Mouse (Mus musculus): ENCODE results near the gene Shroom2. TPM values are rescaled to one million over a fixed set of nuclear protein-coding genes. Genes with fewer than 3 reads are reported as not detected.
A peak's percentile ranks its signal among the peaks of the same experiment; 100 is the strongest.

Gene Shroom2
- polyA plus RNA-seq, 1 experiment from 2014 or later = 7.1 TPM

DNA sequence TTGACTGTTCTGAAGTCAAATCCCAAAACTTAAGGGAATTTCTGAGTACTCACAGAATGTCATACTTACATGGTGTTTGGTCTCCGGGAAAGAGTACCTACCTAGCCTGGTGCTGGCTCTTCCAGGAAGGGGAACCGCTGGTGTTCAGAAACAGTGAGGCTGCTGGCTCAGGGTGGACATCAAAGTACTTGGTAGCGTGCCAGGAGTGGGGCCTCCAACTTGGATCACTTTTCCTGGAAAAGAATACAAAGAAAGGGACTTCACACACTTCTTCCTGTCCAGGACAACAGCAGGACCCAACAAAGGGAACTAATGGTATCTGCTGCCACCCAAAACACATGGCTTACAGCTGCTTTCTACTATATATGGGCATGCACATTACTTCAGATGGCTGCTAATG is 95.8 kb downstream of the Shroom2 start:
- Histone ChIP-seq H3K4me3 (ENCODE audit: low read depth, low read length) (no peak overlapping the region), H3K9me3 (ENCODE audit: control insufficient read depth, low read length) (no peaks in the 10 kb centered on the region), H3K9ac (ENCODE audit: low read length) (no peak overlapping the region), H3K36me3 (ENCODE audit: control insufficient read depth, insufficient read depth, low read length) (no peaks in the 10 kb centered on the region), H3K27ac (ENCODE audit: low read depth, low read length) (no peak overlapping the region), H3K27me3 (ENCODE audit: control insufficient read depth, insufficient read depth, low read length) (peaks cover 8% of the 10 kb centered on the region), H3K4me1 (ENCODE audit: control insufficient read depth, insufficient read depth, low read length) (no peaks in the 10 kb centered on the region), H3K4me2 (no peak overlapping the region)
- no peak for ATAC-seq (ENCODE audit: low FRiP score)
- DNase-seq (ENCODE audit: low spot score, missing footprints) = no peak
- 85% methylated on average over 3 of the region's 3 CpGs for WGBS

DNA sequence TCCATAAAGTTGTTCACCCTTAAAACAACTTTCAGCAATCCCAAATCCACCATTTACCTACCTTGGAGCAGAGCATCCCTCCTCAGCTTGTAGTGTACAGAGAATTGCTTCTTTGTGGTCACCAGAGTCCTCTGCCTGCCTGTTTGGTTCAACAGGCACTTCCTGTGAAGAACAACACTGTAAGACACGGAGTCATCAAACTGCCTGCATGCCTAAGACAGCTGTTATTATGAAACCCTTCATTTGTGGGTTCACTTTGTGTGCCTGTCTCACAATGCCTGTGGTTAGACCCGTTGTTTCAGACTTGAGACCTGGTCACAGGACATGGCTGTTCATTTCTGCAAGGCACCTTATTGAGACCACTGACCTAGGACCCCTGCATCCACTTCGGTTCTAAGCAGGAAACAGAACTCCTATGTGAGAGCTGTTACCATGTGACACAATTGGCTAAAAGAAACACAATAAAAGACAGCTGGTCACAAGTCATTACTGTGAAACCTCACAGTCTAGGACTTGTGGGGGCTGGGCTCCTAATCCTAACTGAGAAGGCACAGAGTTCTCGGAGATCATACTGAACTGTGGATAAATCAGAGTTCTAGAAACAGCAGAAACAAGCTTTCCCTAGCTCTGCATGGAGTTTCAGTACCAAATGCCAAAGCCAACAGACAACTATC is 111.8 kb downstream of the Shroom2 start:
- H3K9ac ChIP-seq (ENCODE audit: low read length) = no peak overlapping the region
- no peak for DNase-seq (ENCODE audit: low spot score, missing footprints)

DNA sequence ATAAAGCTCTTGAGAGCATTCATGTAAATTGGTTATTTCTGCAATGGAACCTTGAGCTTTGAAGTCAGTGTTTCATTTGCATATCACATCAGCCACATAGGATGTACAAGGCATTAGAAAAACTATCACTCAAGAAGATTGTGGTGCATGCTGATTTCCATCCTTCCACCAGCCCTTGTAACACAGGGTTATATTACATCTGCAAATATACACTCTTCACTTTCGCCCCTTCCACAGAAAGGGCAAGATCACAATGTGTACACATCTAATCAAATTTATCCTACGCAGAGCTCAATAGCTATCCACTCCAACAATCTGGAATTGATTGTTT is 112.7 kb downstream of the Shroom2 start:
- DNase-seq (ENCODE audit: low spot score, missing footprints) (no peak), ATAC-seq (ENCODE audit: low FRiP score) (peak; percentile 54)
- H3K4me3 ChIP-seq (ENCODE audit: low read depth, low read length) = no peak overlapping the region
- no peak overlapping the region for H3K9ac ChIP-seq (ENCODE audit: low read length)
- peaks cover 36% of the 10 kb centered on the region for H3K27me3 ChIP-seq (ENCODE audit: control insufficient read depth, insufficient read depth, low read length)
- peak overlapping the region; percentile 37; the same call in 1 of the 2 replicates for H3K27ac ChIP-seq (ENCODE audit: low read depth, low read length)
- no peak overlapping the region for H3K4me2 ChIP-seq
- H3K36me3 ChIP-seq (ENCODE audit: control insufficient read depth, insufficient read depth, low read length) = no peaks in the 10 kb centered on the region
- no peaks in the 10 kb centered on the region for H3K9me3 ChIP-seq (ENCODE audit: control insufficient read depth, low read length)
- WGBS = 79% methylated on average over 2 of the region's 2 CpGs
- H3K4me1 ChIP-seq (ENCODE audit: control insufficient read depth, insufficient read depth, low read length) = no peaks in the 10 kb centered on the region; the same call in 1 of the 2 replicates

More for the DNA sequence above, 111.8 kb downstream of the Shroom2 start:
- ATAC-seq (ENCODE audit: low FRiP score) = no peak
- no peak overlapping the region for H3K4me2 ChIP-seq
- no peaks in the 10 kb centered on the region for H3K36me3 ChIP-seq (ENCODE audit: control insufficient read depth, insufficient read depth, low read length)
- WGBS = 59% methylated on average over 4 of the region's 4 CpGs
- H3K9me3 ChIP-seq (ENCODE audit: control insufficient read depth, low read length) = no peaks in the 10 kb centered on the region
- H3K4me3 ChIP-seq (ENCODE audit: low read depth, low read length) = no peak overlapping the region
- H3K27ac ChIP-seq (ENCODE audit: low read depth, low read length) = no peak overlapping the region
- no peaks in the 10 kb centered on the region; the same call in 1 of the 2 replicates for H3K4me1 ChIP-seq (ENCODE audit: control insufficient read depth, insufficient read depth, low read length)
- peaks cover 32% of the 10 kb centered on the region for H3K27me3 ChIP-seq (ENCODE audit: control insufficient read depth, insufficient read depth, low read length)

DNA sequence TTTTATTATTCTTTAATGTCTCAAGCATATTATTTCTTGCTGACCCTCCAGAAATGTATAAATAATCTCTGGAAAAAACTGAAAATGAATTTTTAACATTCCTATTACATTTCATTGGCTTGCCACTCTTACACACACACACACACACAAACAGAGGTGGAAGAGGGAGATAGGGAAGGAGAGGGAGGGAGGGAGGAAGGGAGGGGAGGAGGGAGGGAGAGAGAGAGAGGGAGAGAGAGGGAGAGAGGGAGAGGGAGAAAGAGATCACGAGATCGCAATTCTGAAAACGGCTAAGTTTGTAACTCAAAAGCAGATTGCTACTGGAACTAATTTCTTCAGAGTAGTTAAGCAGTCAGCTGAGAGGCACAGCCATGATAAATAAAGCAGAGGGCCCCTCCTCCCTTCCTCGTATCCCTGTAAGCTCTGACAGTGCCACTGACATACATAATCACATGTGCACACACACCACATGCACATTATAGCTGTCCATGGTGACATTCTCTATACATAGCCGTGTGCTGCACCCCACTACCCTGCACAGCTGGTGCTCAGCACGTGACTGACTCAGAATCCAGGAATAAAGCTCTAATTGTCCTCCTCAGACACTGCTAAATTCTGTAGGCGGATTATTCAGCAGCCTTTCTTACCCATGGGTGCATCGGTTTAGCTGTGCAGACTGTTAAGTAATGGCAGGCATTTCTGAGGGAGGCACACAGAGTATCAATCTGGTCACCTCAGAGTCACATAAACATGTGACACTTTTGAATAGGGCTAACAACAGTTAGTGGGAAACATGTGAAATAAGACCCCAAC is 113.3 kb downstream of the Shroom2 start:
- H3K4me3 ChIP-seq (ENCODE audit: low read depth, low read length) = no peak overlapping the region
- peaks cover 32% of the 10 kb centered on the region for H3K27me3 ChIP-seq (ENCODE audit: control insufficient read depth, insufficient read depth, low read length)
- no peaks in the 10 kb centered on the region; the same call in 1 of the 2 replicates for H3K4me1 ChIP-seq (ENCODE audit: control insufficient read depth, insufficient read depth, low read length)
- no peaks in the 10 kb centered on the region for H3K36me3 ChIP-seq (ENCODE audit: control insufficient read depth, insufficient read depth, low read length)
- 31% methylated on average over 8 of the region's 8 CpGs for WGBS
- DNase-seq (ENCODE audit: low spot score, missing footprints) = peak; percentile 90
- ATAC-seq (ENCODE audit: low FRiP score) = peak; percentile 97
- H3K27ac ChIP-seq (ENCODE audit: low read depth, low read length) = peak overlapping the region; percentile 37
- no peak overlapping the region for H3K9ac ChIP-seq (ENCODE audit: low read length)
- H3K4me2 ChIP-seq = peak overlapping the region; percentile 19; the same call in 1 of the 2 replicates
- no peaks in the 10 kb centered on the region for H3K9me3 ChIP-seq (ENCODE audit: control insufficient read depth, low read length)

DNA sequence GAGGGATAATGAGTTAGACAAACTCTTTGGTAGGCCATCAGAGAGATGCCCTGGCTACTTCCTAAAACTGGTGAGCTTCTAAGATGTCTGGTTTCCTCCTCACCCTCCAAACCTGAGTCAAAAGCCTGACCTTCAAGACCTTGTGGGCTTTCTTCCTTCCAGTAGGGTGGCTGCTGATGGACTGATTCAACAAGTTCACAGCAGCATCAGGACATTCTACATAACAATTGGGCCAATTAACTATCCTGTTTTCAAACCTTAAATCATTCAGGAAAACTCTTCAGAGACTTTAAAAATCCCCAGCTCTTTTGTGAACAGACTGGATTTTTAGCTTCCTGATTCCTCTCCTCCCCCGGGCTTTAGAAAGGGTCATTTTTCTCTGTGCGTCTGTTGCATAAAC is 116.6 kb downstream of the Shroom2 start:
- no peaks in the 10 kb centered on the region for H3K9me3 ChIP-seq (ENCODE audit: control insufficient read depth, low read length)
- H3K27me3 ChIP-seq (ENCODE audit: control insufficient read depth, insufficient read depth, low read length) = peaks cover 23% of the 10 kb centered on the region
- WGBS = 94% methylated on average over 2 of the region's 2 CpGs

DNA sequence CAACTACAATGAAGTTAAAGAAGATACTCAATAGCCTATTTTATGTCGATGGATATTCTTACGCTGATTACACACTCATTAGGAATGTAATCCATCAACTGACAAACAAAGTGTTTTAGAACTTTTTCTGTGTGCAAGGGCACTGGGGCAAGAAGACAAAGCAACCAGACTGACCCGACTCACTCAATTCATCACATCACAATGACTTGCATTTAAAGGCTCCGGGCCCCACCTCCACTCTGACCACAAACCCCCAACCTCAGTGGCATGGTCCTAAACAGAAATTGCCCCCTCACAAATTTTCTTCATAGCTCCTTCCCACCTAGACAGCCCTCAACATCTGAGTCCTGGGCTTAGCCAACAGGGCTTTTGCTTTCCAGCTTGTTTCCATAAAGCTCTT is 124.4 kb downstream of the Shroom2 start:
- H3K4me1 ChIP-seq (ENCODE audit: control insufficient read depth, insufficient read depth, low read length) = peaks cover 10% of the 10 kb centered on the region; the same call in 1 of the 2 replicates
- 28% methylated on average over 4 of the region's 4 CpGs for WGBS
- DNase-seq (ENCODE audit: low spot score, missing footprints) = no peak

More for the DNA sequence above, 116.6 kb downstream of the Shroom2 start:
- ATAC-seq (ENCODE audit: low FRiP score) (no peak), DNase-seq (ENCODE audit: low spot score, missing footprints) (no peak)
- H3K27ac ChIP-seq (ENCODE audit: low read depth, low read length) = no peak overlapping the region
- no peak overlapping the region for H3K4me3 ChIP-seq (ENCODE audit: low read depth, low read length)
- H3K36me3 ChIP-seq (ENCODE audit: control insufficient read depth, insufficient read depth, low read length) = no peaks in the 10 kb centered on the region
- H3K4me1 ChIP-seq (ENCODE audit: control insufficient read depth, insufficient read depth, low read length) = no peaks in the 10 kb centered on the region; the same call in 1 of the 2 replicates
- no peak overlapping the region for H3K4me2 ChIP-seq
- H3K9ac ChIP-seq (ENCODE audit: low read length) = no peak overlapping the region

DNA sequence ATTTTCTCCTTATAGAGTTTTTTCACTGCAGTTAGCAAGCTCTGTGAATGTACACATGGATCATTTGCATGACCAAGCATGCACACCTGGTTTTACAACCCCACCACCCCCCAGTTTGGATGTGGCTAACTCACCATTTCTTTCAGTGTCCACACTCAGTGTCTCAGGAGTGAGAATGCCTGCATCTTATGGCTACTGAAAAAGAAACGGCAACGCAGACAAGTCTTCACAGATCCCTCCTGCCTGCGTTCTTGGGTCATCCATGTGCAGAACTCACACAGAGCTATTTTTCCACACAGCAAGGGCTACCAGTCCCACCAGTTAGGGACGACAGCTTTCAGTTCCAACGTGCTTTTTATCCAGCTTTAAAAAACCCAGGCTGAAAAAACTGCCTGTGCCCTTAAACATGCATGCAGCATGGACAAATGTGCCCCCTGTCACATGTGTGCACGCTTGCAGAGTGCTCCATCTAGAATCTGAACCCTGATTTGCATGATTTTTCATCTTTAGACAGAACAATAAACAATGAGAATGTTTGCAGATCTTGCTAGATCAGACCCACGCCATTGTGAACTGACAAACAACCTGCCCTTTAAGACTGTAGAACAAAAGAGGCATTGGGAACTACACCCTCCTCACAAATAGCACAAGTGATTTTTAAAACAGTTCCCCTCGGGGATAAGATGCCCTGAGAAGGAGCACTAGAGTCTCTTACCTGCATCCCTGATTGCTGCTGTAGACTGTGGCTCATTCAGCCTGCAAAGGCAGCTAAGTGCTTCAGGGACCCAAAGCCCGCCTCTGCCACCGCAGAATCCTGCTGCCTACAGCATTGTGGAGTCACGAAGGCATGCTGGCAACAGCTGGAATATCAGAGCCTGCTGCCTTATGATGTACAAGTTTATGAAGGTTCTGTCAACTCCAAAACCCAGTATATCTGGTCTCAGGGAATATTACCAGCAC is 125.3 kb downstream of the Shroom2 start:
- Histone ChIP-seq H3K4me1 (ENCODE audit: control insufficient read depth, insufficient read depth, low read length) (peaks cover 10% of the 10 kb centered on the region; the same call in 1 of the 2 replicates), H3K9ac (ENCODE audit: low read length) (no peak overlapping the region), H3K27ac (ENCODE audit: low read depth, low read length) (no peak overlapping the region), H3K4me3 (ENCODE audit: low read depth, low read length) (no peak overlapping the region), H3K36me3 (ENCODE audit: control insufficient read depth, insufficient read depth, low read length) (no peaks in the 10 kb centered on the region), H3K9me3 (ENCODE audit: control insufficient read depth, low read length) (no peaks in the 10 kb centered on the region), H3K4me2 (no peak overlapping the region), H3K27me3 (ENCODE audit: control insufficient read depth, insufficient read depth, low read length) (peaks cover 16% of the 10 kb centered on the region)
- ATAC-seq (ENCODE audit: low FRiP score) (no peak), DNase-seq (ENCODE audit: low spot score, missing footprints) (no peak)
- WGBS = 44% methylated on average over 11 of the region's 11 CpGs

More for the DNA sequence above, 124.4 kb downstream of the Shroom2 start:
- Histone ChIP-seq H3K4me3 (ENCODE audit: low read depth, low read length) (no peak overlapping the region), H3K27ac (ENCODE audit: low read depth, low read length) (no peak overlapping the region), H3K4me2 (no peak overlapping the region), H3K27me3 (ENCODE audit: control insufficient read depth, insufficient read depth, low read length) (peaks cover 17% of the 10 kb centered on the region), H3K36me3 (ENCODE audit: control insufficient read depth, insufficient read depth, low read length) (no peaks in the 10 kb centered on the region), H3K9me3 (ENCODE audit: control insufficient read depth, low read length) (no peaks in the 10 kb centered on the region), H3K9ac (ENCODE audit: low read length) (no peak overlapping the region)
- peak; percentile 50; the same call in 1 of the 2 replicates for ATAC-seq (ENCODE audit: low FRiP score)

DNA sequence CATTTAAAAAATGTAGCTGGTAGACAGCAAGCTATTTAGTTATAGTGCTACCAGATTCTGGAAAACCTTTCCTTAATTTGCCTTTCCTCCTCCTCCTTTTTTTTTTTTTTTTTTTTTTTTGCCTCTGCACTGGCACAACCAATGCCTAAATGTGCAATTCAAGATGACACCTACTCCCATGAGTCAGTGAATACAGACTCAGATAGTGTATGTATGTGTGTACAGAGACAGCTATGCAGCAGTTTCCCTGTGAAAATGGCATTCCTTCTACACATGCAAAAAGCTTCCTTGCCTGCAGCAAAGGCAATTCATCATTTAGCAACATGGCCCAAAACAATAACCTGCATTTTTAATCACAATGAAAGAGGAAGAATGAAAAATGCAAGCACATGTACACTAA is 126.1 kb downstream of the Shroom2 start:
- ATAC-seq (ENCODE audit: low FRiP score) (no peak), DNase-seq (ENCODE audit: low spot score, missing footprints) (no peak)
- Histone ChIP-seq H3K27me3 (ENCODE audit: control insufficient read depth, insufficient read depth, low read length) (peaks cover 16% of the 10 kb centered on the region), H3K4me1 (ENCODE audit: control insufficient read depth, insufficient read depth, low read length) (peaks cover 10% of the 10 kb centered on the region; the same call in 1 of the 2 replicates), H3K9ac (ENCODE audit: low read length) (no peak overlapping the region), H3K4me3 (ENCODE audit: low read depth, low read length) (no peak overlapping the region), H3K27ac (ENCODE audit: low read depth, low read length) (no peak overlapping the region), H3K4me2 (no peak overlapping the region), H3K9me3 (ENCODE audit: control insufficient read depth, low read length) (no peaks in the 10 kb centered on the region), H3K36me3 (ENCODE audit: control insufficient read depth, insufficient read depth, low read length) (no peaks in the 10 kb centered on the region)

All from midbrain, embryonic 11.5 days (tissue).